Mouse (Mus musculus): ENCODE data around the gene Npb.

DNA sequence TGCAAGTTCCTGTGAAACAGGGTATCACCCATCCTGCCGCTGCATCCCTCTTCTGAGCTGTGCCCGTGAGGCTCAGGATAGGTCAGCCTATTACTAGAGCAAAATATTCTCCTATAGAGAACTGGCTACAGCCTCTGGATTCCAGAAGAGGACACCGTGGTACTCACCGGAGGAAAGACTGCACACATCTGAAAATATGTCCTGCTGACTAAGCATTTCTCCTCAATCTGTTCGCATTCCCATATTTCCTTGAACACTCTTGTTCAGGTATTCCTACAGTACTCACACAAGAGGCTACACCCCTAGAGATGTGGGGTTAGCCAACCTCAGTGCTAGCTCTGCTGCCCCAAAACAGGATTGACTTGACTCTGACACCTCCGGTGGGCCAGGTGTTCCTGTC is 40.0 kb upstream of the Npb start:
- TF ChIP-seq CTCF (IDR thresholded peaks at IDR 0.05; ENCODE audit: borderline replicate concordance, extremely low read depth, insufficient read depth, insufficient read length): no peak
- no peak for TF ChIP-seq POLR2A (IDR thresholded peaks at IDR 0.05; ENCODE audit: borderline replicate concordance, extremely low read depth, insufficient read depth, insufficient read length, poor library complexity, severe bottlenecking)

Data from brain, embryonic 14.5 days (tissue).